15 mouse cellular contexts compared by ENCODE assay signal in the genomic region with DNA sequence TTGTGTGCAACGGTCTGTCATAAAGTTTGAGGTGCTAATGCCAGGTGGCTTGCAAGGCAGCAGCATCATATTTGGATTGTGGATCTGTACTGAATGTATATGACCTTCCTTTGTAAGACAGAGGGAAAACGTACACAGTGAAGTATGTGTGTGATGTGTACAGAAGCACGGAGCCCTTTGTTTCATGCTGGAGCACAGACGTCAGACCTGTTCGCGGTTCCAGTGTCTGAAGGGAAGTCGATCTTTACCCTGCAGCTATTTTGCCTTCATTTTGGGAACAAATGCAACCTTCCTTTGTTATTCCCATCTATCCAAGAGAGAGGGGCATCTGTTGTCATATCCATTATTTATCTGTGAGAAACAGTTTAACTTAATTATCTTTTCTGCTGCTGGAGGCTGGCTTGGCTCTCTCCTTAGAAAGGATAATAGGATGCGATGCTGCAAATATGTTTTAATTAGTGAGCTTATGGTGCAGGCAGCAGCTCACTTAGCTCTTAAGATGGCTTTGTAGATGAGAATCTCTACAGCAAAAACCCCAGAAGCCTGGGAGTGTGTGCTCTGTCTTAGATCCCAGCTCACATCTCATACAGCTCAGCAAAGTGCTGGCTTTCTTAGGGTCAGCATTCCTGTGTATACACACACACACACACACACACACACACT.
DNase-seq lines count a peak whose midpoint lies in the region; ATAC-seq and TF ChIP-seq lines count a peak whose summit lies in the region.
"Had no signal": no experiment of that assay in that cellular context is flagged by ENCODE, and none has a peak within 500 bp of the region (broad histone marks: within the 10 kb centered on the region; RNA-seq: fewer than 3 reads in every experiment).

No protein-coding gene starts in this region.

- H3K4me3 ChIP-seq in embryonic facial prominence, embryonic 14.5 days (ENCODE audit: low read depth, low read length), result no peak overlapping the region
- no peak overlapping the region for H3K4me3 ChIP-seq in forebrain, embryonic 13.5 days
- H3K4me3 ChIP-seq in hindbrain, embryonic 15.5 days, result no peak overlapping the region
- H3K4me3 ChIP-seq in neural tube, embryonic 13.5 days, result no peak overlapping the region
- H3K4me3 ChIP-seq in liver, embryonic 11.5 days (ENCODE audit: low read depth, low read length), result no peak overlapping the region
- H3K4me3 ChIP-seq in gastrocnemius, adult 2 months, result no peak overlapping the region
- H3K4me3 ChIP-seq: heart, embryonic 13.5 days; liver, embryonic 13.5 days had no signal

- no peaks in the 10 kb centered on the region for H3K27me3 ChIP-seq in embryonic facial prominence, embryonic 14.5 days (replicated peaks; ENCODE audit: control insufficient read depth, insufficient read depth, low read length)
- no peaks in the 10 kb centered on the region for H3K27me3 ChIP-seq in forebrain, embryonic 13.5 days
- no peaks in the 10 kb centered on the region for H3K27me3 ChIP-seq in hindbrain, embryonic 15.5 days
- H3K27me3 ChIP-seq in neural tube, embryonic 13.5 days, result no peaks in the 10 kb centered on the region
- no peaks in the 10 kb centered on the region for H3K27me3 ChIP-seq in liver, embryonic 11.5 days (replicated peaks; ENCODE audit: control insufficient read depth, insufficient read depth, low read length)
- H3K27me3 ChIP-seq: CH12.LX; heart, embryonic 13.5 days; liver, embryonic 13.5 days had no signal

- no peaks in the 10 kb centered on the region for H3K9me3 ChIP-seq in embryonic facial prominence, embryonic 14.5 days (ENCODE audit: control insufficient read depth, low read length)
- H3K9me3 ChIP-seq in forebrain, embryonic 13.5 days (replicated peaks), result no peaks in the 10 kb centered on the region
- no peaks in the 10 kb centered on the region for H3K9me3 ChIP-seq in hindbrain, embryonic 15.5 days
- no peaks in the 10 kb centered on the region for H3K9me3 ChIP-seq in neural tube, embryonic 13.5 days
- no peaks in the 10 kb centered on the region for H3K9me3 ChIP-seq in liver, embryonic 11.5 days (ENCODE audit: control insufficient read depth, low read length)
- H3K9me3 ChIP-seq: heart, embryonic 13.5 days; liver, embryonic 13.5 days had no signal

- no peak for DNase-seq in embryonic facial prominence, embryonic 14.5 days (ENCODE audit: low spot score)
- DNase-seq in liver, embryonic 11.5 days (ENCODE audit: low spot score), result no peak
- DNase-seq in gastrocnemius, adult 2 months, result no peak
- DNase-seq in urinary bladder, postnatal 14 days (ENCODE audit: low spot score), result no peak
- DNase-seq: cerebellum, adult 9-11 months; liver, embryonic 13.5 days; lung, postnatal 10 days; right cerebral cortex, postnatal 25 days; thymus, postnatal 14 days had no signal

- intact Hi-C loops in gastrocnemius, adult 2 months (cut with DNase I), result no loop called here

- WGBS in embryonic facial prominence, embryonic 14.5 days, result 68% methylated on average over 8 of the region's 8 CpGs
- 39% methylated on average over 8 of the region's 8 CpGs for WGBS in forebrain, embryonic 13.5 days
- 28% methylated on average over 8 of the region's 8 CpGs for WGBS in hindbrain, embryonic 15.5 days
- WGBS in neural tube, embryonic 13.5 days, result 39% methylated on average over 8 of the region's 8 CpGs
- 86% methylated on average over 8 of the region's 8 CpGs for WGBS in liver, embryonic 11.5 days

- H3K36me3 ChIP-seq in embryonic facial prominence, embryonic 14.5 days (ENCODE audit: control insufficient read depth, insufficient read depth, low read length), result no peaks in the 10 kb centered on the region
- no peaks in the 10 kb centered on the region for H3K36me3 ChIP-seq in forebrain, embryonic 13.5 days (ENCODE audit: poor library complexity, severe bottlenecking)
- H3K36me3 ChIP-seq in hindbrain, embryonic 15.5 days, result no peaks in the 10 kb centered on the region
- H3K36me3 ChIP-seq in neural tube, embryonic 13.5 days, result no peaks in the 10 kb centered on the region
- H3K36me3 ChIP-seq in liver, embryonic 11.5 days (ENCODE audit: control insufficient read depth, insufficient read depth, low read length), result no peaks in the 10 kb centered on the region
- H3K36me3 ChIP-seq: heart, embryonic 13.5 days; liver, embryonic 13.5 days had no signal

- peak; percentile 47; the same call in 1 of the 2 replicates for ATAC-seq in embryonic facial prominence, embryonic 14.5 days (ENCODE audit: low read depth)
- ATAC-seq in forebrain, embryonic 13.5 days, result peak; percentile 79
- peak; percentile 89 for ATAC-seq in hindbrain, embryonic 15.5 days (ENCODE audit: low FRiP score, low read depth)
- ATAC-seq in neural tube, embryonic 13.5 days (ENCODE audit: low read depth), result peak; percentile 85
- no peak for ATAC-seq in liver, embryonic 11.5 days (replicated peaks; ENCODE audit: low FRiP score)

- H3K4me1 ChIP-seq in embryonic facial prominence, embryonic 14.5 days (ENCODE audit: control insufficient read depth, insufficient read depth, low read length), result no peaks in the 10 kb centered on the region
- H3K4me1 ChIP-seq in forebrain, embryonic 13.5 days, result peaks cover 22% of the 10 kb centered on the region
- peaks cover 22% of the 10 kb centered on the region for H3K4me1 ChIP-seq in hindbrain, embryonic 15.5 days (replicated peaks)
- H3K4me1 ChIP-seq in neural tube, embryonic 13.5 days (replicated peaks), result peaks cover 24% of the 10 kb centered on the region
- no peaks in the 10 kb centered on the region for H3K4me1 ChIP-seq in liver, embryonic 11.5 days (replicated peaks; ENCODE audit: control insufficient read depth, insufficient read depth, low read length)
- H3K4me1 ChIP-seq: heart, embryonic 13.5 days; liver, embryonic 13.5 days had no signal

- TF ChIP-seq CTCF in gastrocnemius, adult 2 months (IDR thresholded peaks at IDR 0.05), result no peak

- H3K27ac ChIP-seq in embryonic facial prominence, embryonic 14.5 days (replicated peaks; ENCODE audit: low read depth, low read length), result no peak overlapping the region
- H3K27ac ChIP-seq in forebrain, embryonic 13.5 days, result peak overlapping the region; percentile 73
- peak overlapping the region; percentile 85 for H3K27ac ChIP-seq in hindbrain, embryonic 15.5 days (replicated peaks)
- H3K27ac ChIP-seq in neural tube, embryonic 13.5 days (replicated peaks), result peak overlapping the region; percentile 96
- no peak overlapping the region for H3K27ac ChIP-seq in liver, embryonic 11.5 days (ENCODE audit: low read depth, low read length)
- H3K27ac ChIP-seq in gastrocnemius, adult 2 months, result no peak overlapping the region
- H3K27ac ChIP-seq: heart, embryonic 13.5 days; kidney, postnatal 0 days; liver, embryonic 13.5 days had no signal

- H3K9ac ChIP-seq in embryonic facial prominence, embryonic 14.5 days (ENCODE audit: low read depth, low read length), result no peak overlapping the region
- no peak overlapping the region for H3K9ac ChIP-seq in forebrain, embryonic 13.5 days
- H3K9ac ChIP-seq in hindbrain, embryonic 15.5 days, result peak overlapping the region; percentile 15; the same call in 1 of the 2 replicates
- H3K9ac ChIP-seq in neural tube, embryonic 13.5 days, result peak overlapping the region; percentile 59
- H3K9ac ChIP-seq in liver, embryonic 11.5 days (ENCODE audit: low read depth, low read length), result no peak overlapping the region
- H3K9ac ChIP-seq: heart, embryonic 13.5 days; liver, embryonic 13.5 days had no signal

- no peak overlapping the region for H3K4me2 ChIP-seq in embryonic facial prominence, embryonic 14.5 days (ENCODE audit: low read depth, low read length)
- peak overlapping the region; percentile 21 for H3K4me2 ChIP-seq in forebrain, embryonic 13.5 days
- H3K4me2 ChIP-seq in hindbrain, embryonic 15.5 days, result peak overlapping the region; percentile 8; the same call in 1 of the 2 replicates
- peak overlapping the region; percentile 34 for H3K4me2 ChIP-seq in neural tube, embryonic 13.5 days
- H3K4me2 ChIP-seq in liver, embryonic 11.5 days, result no peak overlapping the region
- H3K4me2 ChIP-seq: heart, embryonic 13.5 days; liver, embryonic 13.5 days had no signal

Comparison
In these comparisons a context has a peak if more than half of its experiments do, and no peak if none do; other contexts are left out.
1. H3K27ac ChIP-seq: peak in forebrain, embryonic 13.5 days (single experiment), hindbrain, embryonic 15.5 days (single experiment) and neural tube, embryonic 13.5 days (single experiment); none in embryonic facial prominence, embryonic 14.5 days (single experiment), liver, embryonic 11.5 days (single experiment) and gastrocnemius, adult 2 months (single experiment).
2. H3K4me2 ChIP-seq: peak in forebrain, embryonic 13.5 days (single experiment), hindbrain, embryonic 15.5 days (single experiment) and neural tube, embryonic 13.5 days (single experiment); none in embryonic facial prominence, embryonic 14.5 days (single experiment) and liver, embryonic 11.5 days (single experiment).
3. H3K9ac ChIP-seq: peak in hindbrain, embryonic 15.5 days (single experiment) and neural tube, embryonic 13.5 days (single experiment); none in embryonic facial prominence, embryonic 14.5 days (single experiment), forebrain, embryonic 13.5 days (single experiment) and liver, embryonic 11.5 days (single experiment).